Mouse (Mus musculus): ENCODE results near the gene Trip10.
"Not testable (repeated sequence)": the region's sequence is repeated elsewhere in the genome, so short reads cannot be mapped to it uniquely, and the experiment has no call there.

The Trip10 gene

GRCm38 (mm10) chr17:57262901-57263550 is 13.8 kb downstream of the Trip10 start:
- DNase-seq (ENCODE audit: low read depth, low spot score): no peak

- no peak for DNase-seq (ENCODE audit: low read depth, low spot score)
Measured at GRCm38 (mm10) chr17:57264164-57264563, 14.9 kb downstream of the Trip10 start.

- peak; percentile 36 for DNase-seq (ENCODE audit: low read depth, low spot score)
Measured at GRCm38 (mm10) chr17:57264972-57265945, 16.0 kb downstream of the Trip10 start.

GRCm38 (mm10) chr17:57267556-57268126 is 18.4 kb downstream of the Trip10 start:
- no peak for DNase-seq (ENCODE audit: low read depth, low spot score)

GRCm38 (mm10) chr17:57271301-57271700 is 22.0 kb downstream of the Trip10 start:
- DNase-seq (ENCODE audit: low read depth, low spot score): no peak

GRCm38 (mm10) chr17:57273846-57274245 is 24.6 kb downstream of the Trip10 start:
- DNase-seq (ENCODE audit: low read depth, low spot score): no peak

GRCm38 (mm10) chr17:57274686-57275085 is 25.4 kb downstream of the Trip10 start:
- DNase-seq (ENCODE audit: low read depth, low spot score): no peak

- peak; percentile 13 for DNase-seq (ENCODE audit: low read depth, low spot score)
Measured at GRCm38 (mm10) chr17:57275111-57275996, 26.1 kb downstream of the Trip10 start.

- DNase-seq (ENCODE audit: low read depth, low spot score): no peak
Measured at GRCm38 (mm10) chr17:57275997-57276351, 26.7 kb downstream of the Trip10 start.

- peak; percentile 35 for DNase-seq (ENCODE audit: low read depth, low spot score)
Measured at GRCm38 (mm10) chr17:57276634-57277121, 27.4 kb downstream of the Trip10 start.

- DNase-seq (ENCODE audit: low read depth, low spot score): not testable (repeated sequence)
Measured at GRCm38 (mm10) chr17:57277598-57278261, 28.5 kb downstream of the Trip10 start.

- no peak for DNase-seq (ENCODE audit: low read depth, low spot score)
Measured at GRCm38 (mm10) chr17:57278537-57278936, 29.3 kb downstream of the Trip10 start.

GRCm38 (mm10) chr17:57278943-57279590 is 29.8 kb downstream of the Trip10 start, which contains the start of gene Vav1:
Gene Vav1 (plus strand): TSS chr17:57279100.
- no peak for DNase-seq (ENCODE audit: low read depth, low spot score)

- DNase-seq (ENCODE audit: low read depth, low spot score): no peak
Measured at GRCm38 (mm10) chr17:57279591-57280224, 30.5 kb downstream of the Trip10 start.

GRCm38 (mm10) chr17:57280411-57280810 is 31.2 kb downstream of the Trip10 start:
- no peak for DNase-seq (ENCODE audit: low read depth, low spot score)

- no peak for DNase-seq (ENCODE audit: low read depth, low spot score)
Measured at GRCm38 (mm10) chr17:57283906-57284305, 34.7 kb downstream of the Trip10 start.

GRCm38 (mm10) chr17:57285077-57285476 is 35.8 kb downstream of the Trip10 start:
- DNase-seq (ENCODE audit: low read depth, low spot score): no peak

- no peak for DNase-seq (ENCODE audit: low read depth, low spot score)
Measured at GRCm38 (mm10) chr17:57286718-57287355, 37.6 kb downstream of the Trip10 start.

- no peak for DNase-seq (ENCODE audit: low read depth, low spot score)
Measured at GRCm38 (mm10) chr17:57289252-57289651, 40.0 kb downstream of the Trip10 start.

Data from c-Kit-negative CD71-positive TER-119-positive erythroid progenitor cells, embryonic 14.5 days (primary cell).